Mouse (Mus musculus) heart, adult 11 months (tissue): ENCODE measurements at regions not wholly inside any gene's neighbourhood (a gene's known extent, or its start where the extent isn't known, plus 50 kb on each side); places are given as distances from the start of the nearest gene placed in this dataset.

ENCODE experiments used
- DNase-seq: peaks from one replicate; pipeline ENCODE4 v3.0.0; 2022

DNA sequence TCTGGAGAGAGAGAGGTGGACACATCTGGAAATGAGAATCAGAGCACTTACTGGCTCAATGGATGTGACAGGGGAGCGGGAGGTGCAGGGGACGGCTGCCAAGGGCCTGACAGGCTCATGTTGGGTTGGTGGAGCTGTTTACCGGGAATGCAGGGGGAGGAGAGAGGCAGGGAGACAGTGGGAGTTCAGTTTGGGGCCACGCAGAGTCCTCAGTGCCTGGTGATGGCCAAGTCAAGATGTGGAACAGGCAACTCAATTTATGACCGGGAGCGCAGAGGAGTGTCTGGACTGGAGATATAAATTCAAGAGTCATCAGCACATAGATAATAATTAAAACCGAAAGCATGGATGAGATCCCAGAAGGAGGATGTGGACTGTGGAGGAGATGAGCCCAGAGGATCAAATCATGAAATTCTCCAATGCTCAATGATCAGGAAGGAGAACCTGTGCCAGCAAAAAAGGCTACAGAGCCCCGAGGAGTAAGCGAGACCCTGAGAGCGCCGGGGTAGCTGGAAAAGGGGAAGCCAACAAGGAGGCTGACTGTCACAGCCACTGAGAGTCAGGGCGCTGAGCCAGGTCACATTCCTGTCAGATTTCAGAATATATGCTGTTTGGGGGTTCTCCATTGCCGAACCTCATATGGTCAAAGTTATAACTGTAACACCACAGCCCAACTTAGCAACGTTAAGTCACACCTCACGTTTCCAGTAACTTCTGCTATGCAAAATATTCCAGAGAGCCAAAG is 358.0 kb upstream of the Npvf start:
- peak; percentile 95 for DNase-seq

DNA sequence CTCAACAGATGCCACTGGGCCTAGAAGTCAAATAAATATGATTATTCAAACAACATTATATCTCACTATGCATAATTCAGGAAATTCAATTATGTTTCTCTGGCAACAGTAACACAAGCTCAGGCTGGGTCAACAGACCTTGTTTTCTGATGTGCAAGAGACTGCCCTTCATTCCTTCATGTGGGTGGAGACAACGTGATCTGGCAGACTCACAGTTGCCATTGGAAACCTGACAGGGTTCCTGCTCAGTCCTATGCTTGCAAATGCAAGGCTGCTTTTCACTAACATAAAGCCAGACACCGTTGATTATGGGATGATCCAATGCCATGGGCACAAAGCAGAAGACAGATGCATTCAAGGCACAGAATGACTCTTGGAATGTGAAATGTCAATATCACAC is 361.5 kb upstream of the Npvf start:
- DNase-seq: peak; percentile 86

DNA sequence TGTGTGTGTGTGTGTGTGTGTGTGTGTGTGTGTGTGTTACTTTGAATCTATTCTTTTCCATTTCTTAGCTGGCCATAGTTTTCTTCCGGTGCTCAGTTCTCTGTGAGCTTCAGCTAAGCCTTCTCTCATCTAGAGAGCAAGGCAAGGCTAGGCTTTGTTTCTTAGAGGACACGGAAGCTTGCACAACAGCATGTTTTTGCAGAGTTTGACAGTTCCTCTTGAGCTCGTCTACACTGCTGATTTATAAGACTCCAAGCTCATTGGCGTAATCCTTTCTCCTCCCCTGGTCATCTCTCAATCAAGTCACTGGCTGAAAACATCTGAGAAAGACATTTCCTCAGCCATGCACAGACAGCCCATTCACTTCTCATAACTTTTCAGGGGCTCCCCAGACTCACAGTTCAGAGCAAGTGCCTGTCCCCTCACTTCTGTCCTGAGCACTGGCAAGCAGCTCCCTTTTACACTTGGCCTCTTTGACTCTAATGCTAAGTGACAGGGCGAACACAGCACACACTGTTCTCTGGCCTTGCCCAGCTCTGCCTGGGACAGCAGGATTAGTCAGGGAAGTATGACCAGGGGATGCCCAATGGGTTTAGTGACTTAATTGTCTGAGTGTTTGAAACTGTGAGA is 362.3 kb upstream of the Npvf start:
- DNase-seq: peak; percentile 92

DNA sequence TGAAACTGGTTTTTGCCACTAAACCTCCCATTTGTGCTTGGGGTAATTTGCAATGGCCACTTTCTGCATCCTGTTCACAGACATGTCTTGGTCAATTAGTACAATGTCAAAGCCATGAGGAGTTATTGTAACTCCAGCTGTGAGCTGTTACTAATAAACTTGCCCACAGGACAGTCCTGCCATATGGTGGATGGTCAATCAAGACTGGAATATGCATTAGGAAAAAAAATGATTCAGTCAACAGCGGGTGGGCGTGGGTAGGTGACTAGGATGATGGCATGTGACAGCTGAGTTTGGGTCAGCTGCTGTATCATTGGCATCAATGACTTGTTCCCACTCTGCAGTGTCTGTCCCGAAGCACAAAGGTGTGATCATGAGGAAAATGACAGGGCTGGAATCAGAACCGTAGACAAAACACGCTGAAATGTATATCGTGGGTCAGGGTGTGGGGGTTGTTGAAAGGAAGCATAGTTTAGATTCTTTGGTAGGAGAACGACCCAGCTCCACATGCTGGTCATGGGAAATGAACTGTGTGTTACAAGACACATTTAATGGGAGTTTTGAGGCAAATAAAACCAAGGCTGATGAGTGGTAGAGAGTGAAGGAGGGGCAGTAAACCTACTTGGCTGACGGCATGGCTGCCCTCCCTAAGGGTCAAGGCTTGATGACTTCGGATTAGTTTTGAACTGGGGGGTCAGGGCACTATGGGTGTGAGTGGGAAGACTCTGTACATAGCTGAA is 363.2 kb upstream of the Npvf start:
- DNase-seq: peak; percentile 69

DNA sequence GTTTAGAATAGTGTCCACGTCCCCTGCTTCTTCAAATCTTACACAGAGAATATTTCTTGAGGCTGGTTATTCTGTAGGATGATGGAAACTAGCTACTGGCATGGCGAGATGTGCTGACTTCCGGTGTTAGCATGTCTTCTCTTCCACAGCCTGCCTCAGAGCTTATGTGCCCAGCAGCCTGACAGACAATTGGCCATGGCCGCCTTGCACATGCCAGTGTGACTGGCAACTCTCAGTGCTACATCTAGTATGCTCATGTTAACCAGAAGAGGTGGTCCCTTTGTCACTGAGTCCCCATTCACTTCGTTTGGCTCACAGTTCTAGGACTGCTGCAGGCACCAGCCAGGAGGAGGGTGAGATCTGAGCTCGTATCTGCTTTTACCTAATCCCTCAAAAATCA is 367.0 kb upstream of the Npvf start:
- peak; percentile 61 for DNase-seq

DNA sequence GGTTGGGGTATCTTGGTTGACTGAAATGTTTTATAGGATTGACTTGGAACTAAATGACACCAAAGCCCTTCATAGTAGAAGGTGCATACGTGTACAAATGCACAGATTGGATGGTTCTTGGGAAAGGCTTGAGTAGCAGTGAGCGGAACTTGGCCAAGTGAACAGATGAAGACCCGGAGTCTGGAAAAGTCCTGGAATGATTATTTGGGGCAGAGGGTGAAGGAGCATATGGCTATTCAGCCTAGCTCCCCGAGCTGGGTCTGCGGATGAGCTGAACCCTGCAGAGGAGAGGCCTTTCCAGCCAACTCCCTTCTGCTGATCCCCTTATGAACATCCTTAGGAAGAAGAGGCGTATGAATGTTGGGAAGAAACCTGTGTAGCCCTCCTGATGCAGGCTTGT is 369.1 kb upstream of the Npvf start:
- peak; percentile 78 for DNase-seq

DNA sequence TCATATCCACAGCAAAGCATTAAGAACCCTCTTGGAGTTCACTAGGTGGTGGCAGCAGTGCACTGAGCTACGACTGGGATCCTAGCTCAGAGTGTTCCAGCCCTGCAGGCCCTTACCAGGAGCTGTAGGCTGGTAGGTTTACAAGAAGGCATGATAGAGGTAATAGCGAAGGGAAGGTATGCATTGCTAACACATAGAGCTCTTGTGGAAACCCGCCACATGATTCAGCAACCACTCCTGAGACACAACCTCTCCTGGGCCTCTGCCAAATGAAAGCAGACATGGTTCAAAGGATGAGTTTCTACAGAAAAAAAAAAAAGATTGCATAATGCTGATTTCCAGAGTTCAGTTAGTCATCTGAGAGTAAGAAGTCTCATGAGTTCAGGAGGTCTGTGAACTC is 370.5 kb upstream of the Npvf start:
- DNase-seq: peak; percentile 68

DNA sequence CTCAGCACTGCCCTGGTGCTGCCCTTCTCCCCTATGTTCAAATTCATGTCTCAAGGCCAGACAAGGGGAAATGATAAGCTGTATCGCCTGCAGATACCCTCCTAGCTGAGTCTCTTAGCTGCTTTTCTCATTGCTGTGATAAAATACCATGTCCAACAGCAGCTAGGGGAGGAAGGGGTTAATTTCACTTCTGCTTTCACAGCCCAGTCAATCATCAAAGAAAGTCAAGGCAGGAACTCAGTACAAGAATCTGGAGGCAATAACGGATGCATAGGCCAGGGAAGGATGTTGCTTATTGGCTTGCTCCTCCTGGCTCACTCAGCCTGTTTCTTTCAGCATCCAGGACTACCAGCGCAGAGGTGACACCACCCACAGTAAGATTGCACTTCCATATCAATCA is 371.2 kb upstream of the Npvf start:
- peak; percentile 44 for DNase-seq

DNA sequence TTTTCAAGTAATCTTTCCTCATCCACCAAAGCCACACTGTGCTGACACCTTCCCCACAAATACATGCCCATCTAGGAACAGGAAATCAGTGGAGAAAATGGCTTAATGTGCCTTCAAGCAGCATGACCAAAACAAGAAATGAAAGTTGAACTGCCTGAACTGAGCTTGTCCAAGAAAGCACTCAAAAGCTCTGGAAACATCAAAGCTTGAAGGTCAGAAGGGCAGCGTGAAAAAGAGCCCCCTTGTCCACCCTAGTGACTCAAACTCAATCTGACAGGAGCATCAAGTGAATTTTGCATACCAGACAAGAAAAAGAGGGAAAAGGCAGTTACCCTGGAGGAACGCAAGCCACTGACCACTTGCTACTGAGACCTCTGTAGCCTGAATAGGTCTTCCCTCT is 373.1 kb upstream of the Npvf start:
- peak; percentile 71 for DNase-seq

DNA sequence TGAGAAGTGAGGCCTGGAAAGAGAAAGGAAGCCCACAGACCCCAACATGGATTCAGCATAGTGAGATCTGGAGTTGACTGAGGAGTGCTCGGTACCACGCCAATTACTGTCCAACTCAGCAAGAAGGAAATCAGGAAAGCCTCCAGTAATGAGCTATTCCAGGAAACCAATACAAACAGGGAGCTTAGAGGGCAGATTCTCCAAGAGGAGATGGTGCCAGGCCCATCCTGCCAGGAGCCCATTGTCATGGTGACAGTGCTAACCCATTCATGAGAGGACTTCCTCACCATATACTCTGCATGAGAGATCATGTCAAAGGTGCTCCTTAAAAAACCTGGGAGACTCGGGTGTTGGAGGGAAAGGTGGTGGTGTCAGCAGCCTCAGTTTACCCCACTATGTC is 375.3 kb upstream of the Npvf start:
- no peak for DNase-seq

DNA sequence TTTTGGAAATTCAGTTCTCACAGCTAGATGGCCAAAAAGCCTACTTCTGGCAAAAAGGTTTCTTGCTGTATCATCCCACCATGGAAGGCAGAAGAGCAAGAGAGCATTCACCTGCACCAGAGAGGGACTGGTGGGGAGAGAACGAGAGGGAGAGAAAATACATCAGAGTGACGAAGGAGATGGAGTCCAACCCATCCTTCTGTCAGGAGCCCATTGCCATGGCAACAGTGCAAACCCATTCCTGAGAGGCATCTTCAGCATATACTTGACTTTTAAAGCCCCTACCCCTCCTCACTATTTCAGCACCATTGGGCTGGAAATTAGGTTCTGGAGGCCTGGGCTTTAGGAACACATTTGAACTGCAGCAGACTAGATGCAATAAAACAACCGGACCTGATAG is 375.7 kb upstream of the Npvf start:
- peak; percentile 79 for DNase-seq

DNA sequence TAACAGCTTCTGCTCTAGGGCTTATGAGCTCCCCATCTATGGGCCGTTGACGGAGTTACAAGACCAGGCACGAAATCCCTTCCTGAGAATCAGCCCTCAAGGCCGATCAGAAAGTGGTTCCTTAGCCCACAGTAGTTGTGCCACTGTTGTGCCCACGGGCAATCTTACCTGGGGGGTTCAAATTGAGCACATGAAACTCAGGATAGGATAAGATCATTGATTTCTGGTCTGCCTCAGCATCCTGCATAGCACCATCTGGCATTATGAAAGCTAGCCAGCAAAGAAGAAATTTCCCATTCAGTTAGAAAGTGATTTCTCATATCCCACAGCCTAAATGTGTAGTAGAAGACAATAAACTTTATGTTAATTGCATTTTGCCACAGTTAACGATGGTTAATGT is 379.6 kb upstream of the Npvf start:
- peak; percentile 85 for DNase-seq

DNA sequence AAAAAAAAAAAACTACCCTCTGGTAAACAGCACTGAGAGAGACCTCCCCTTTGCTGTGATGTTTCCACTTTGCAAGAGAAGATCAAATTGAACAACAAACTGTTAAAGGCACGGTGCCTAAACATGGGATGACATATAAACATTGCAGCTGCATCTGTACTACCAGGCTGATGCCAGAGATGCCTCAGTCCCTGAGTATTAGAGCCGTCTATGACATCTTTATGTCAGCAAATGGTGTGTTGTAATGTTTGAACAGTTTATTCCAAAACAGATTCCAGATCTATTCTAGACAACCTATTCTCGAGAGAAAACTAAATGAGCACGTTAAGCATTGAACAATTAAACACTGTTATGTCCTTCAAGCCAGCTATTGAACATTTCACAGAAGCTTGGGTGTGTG is 381.8 kb upstream of the Npvf start:
- DNase-seq: no peak

DNA sequence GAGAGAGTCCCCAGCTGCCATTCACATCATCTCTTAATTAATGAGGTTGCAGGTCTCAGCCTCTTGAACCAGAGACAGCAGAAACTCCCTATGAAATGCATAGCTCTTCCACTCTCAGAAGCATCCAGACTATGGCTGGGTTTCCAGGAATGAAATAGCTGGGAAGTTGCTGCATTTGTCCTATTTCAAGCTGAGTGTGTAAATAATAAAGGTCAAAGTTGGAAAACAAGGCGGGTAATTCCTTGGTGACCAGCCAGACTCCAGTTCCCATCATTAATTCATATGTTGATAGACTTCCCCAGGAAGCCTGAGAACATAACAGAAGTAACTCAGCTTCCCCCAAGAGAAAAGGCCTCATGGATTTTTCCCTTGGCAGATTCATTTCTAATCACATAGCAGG is 382.3 kb upstream of the Npvf start:
- peak; percentile 96 for DNase-seq

DNA sequence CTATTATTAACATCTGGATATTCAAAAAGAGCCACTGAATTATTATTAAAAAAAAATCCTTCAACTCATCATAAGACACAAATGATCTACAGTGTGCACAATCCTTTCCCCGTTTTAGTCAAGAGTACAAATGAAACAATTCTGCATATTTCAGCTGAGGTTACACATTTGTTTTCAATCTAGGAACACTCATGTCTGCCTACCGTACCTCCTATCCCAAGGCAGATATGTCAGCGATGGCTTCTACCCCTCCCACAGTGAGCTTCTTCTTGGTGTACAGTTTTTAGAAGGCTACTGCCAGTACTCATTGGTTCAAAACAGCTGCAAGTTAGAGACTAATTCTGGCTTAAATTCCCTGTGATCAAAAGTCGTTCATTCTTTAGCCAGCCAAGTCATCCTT is 382.7 kb upstream of the Npvf start:
- DNase-seq: peak; percentile 46

DNA sequence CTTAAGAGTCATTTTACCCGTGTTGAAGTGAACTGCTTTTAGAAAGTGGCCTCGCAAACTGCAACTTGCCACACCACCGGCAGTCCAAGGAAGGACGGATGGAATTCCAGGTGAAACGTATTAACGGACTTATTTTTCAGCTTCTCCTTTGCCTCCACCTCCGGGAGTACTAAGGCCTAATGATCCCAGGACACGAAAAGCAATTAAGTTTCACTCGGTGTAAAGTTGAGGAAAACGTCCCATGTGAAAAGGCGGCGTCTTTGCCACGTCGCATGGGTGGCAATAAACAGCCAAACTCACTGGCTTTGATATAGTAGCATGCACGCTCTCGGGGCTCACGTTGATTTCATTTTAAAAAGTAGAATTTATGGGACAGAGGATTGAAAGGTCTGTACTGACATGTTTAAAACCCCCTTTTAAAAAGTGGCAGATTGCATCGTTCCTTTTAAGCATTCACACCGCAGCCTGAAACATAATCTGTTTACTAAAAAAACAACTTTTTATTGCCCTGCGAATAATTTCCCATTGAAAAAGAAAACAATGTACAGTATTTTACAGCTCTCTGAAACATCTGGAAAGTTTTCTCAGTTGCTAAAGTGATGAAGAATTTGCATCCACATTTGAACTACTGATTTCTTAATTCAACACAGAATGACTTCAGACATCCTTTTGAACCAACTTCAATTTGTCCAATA is 385.4 kb upstream of the Npvf start:
- DNase-seq: peak; percentile 71

DNA sequence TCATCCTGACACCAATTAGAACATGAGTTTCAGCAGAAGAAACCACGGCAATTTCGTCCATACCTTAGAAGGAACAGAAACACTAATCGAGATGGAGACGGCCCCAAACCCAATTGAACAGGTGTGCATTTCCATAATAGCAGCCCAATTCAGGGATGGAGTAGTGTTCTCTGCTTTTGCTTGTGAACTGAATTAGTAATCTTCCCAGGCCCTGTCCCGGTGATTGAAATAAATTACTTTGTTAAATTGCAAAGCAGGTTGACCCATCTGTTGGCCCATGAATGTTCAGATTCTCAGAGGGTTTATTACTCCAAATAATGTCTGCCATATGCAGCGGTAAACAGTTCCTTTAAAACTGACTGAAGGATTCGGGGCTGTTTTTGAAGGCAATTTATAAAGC is 388.5 kb upstream of the Nfe2l3 start:
- peak; percentile 28 for DNase-seq

DNA sequence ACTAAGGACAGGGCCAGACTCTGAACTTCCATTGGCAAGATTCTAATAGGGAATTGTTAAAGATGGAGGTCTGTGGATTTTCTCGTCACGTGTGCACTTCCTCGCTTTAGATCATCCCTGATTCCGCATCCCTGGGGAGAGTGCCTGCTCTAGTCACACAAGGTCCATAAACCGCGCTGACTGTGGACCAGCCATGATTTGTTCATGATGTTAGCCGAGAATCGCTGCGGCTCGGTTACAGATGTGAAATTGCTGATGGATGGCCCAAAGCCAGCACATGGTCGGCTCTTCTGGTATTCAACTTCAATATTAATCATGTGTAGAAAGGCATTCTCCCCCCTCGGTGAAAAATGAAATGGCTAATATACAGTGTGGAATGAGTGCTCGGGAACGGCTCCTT is 387.6 kb upstream of the Nfe2l3 start:
- DNase-seq: peak; percentile 51

DNA sequence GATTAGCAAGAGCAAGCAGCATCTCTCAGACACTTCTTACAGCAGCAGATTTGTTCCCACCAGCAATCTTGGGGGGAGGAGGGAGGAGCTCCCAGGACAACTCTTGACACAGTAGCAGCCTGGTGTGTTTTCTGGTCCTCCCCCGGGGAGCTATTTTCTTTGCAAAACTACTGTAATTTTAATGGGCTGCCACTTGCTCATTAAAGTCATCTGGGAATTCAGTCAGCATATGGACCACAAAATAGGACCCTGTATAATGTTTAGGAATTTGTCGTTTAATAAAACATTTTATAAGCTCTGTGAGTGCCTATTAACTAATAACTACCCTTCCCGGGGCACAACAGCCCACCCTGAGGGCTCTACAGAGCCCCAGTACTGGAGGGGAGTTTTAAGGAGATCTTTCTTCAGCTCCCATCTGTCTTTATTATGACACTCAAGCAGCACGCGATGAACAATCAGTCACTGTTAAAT is 380.0 kb upstream of the Nfe2l3 start:
- DNase-seq: peak; percentile 75

DNA sequence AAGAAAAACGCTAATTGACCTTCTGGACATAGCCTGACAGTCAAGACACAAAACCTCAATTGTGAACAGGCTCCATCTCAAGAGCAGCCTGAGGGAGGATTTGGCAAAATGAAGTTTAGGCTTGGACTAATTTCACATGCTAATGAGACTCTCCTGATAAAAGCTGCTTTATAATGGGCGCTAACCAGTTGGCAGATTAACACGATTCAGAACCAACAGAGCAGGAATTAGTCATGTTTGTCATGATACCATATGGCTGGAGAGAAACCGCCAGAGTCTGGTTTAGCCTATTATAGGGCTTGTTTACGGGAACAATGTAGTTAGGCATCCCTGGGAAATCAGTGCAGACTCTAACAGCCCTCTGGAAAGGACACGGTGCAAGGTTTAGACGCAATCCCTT is 375.2 kb upstream of the Nfe2l3 start:
- DNase-seq: peak; percentile 44

DNA sequence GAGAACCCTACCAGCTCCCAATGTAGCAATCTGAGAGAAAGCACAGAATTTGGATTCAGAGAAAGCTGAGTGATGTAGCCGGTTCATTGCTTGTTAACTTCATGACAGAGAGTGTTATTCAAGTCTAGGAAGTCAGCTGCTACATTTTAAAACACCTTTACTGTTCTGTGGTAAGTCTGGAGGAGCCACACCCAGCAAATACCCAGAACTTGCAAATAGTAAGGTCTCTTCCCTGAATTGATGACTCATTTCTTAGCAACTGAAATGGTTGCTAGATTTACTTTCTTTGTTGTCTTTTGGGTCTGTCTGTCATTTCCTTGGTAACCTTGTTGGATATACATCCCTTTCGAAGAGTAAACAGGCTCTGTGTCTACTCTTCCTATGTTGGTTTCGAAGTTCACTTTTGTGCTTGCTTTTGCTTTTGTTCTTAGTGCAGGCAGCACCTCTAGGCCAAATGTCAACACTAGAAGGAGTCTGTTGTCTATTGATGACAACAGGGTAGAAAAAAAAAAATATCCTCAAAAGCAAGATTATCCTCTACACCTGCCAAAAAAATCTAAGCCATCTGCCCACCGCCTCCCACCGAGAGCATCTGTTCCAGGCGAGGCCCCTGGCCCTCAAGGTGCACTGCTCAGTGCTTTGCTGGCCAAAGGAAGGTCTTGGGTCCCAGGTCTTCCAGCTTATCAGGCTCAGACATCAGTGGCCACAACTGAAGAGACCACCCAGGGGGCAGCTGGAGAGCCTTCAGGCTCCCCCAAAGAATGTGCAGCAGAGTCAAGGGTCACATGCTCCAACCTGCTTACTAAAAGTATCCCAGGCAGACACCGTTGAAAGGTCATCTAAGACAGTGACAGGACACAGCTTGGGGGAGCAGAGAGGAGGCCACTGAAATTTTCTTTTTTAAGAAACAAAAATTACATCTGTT is 372.3 kb upstream of the Nfe2l3 start:
- peak; percentile 72 for DNase-seq

DNA sequence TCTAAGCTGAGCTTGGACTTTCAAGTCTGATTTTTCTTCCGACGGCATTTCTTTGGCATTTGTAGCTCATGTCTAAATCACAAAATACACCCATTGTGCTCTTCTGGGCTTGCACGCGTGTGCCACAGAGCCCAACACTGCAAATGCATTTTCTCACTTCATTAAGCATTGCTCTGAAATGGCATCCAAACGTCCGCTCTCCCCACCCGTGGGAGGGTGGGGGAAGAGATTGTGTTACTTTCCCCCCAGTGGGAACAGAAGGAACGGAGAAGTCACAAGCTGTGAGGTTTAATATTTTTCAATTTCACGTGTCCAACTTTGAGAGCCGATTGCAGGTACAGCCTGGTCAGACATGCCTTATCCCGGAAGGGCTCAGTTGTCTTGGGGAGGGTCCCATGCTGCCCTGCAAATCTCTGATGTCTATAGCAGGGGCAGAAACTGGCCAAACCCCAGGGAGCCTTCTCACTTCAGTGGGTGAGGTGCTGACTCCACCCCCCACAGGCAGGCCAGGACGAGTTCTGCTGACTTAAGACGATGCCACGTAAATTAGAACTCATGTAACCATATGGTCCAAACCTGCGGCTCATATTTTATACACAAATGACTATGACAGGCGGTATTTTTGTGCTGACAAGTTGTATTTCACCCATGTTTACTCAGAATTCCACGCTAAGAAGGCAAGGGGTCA is 371.5 kb upstream of the Nfe2l3 start:
- peak; percentile 61 for DNase-seq
